Mouse (Mus musculus) heart, embryonic 10.5 days (tissue): Measurements from ENCODE around the gene Gm38393. TPM values are rescaled to one million over a fixed set of nuclear protein-coding genes. Genes with fewer than 3 reads are reported as not detected.

Source experiments
- DNase-seq: peaks from one replicate; pipeline ENCODE4 v3.0.0-alpha.2; 2017; ENCODE audit warnings: low spot score
- H3K27ac ChIP-seq: fragments of 300-500 bp; sonication (generic); 2 replicates; pipeline ENCODE4 v1.5.1; 2016; ENCODE audit warnings: mild to moderate bottlenecking
- H3K27me3 ChIP-seq: fragments of 300-500 bp; sonication (generic); 2 replicates; pipeline ENCODE4 v1.6.1; 2016; ENCODE audit warnings: mild to moderate bottlenecking; ENCODE audit not compliant: poor library complexity, insufficient read depth, severe bottlenecking
- H3K36me3 ChIP-seq: fragments of 300-500 bp; sonication (generic); 2 replicates; pipeline ENCODE4 v1.6.1; 2016; ENCODE audit warnings: mild to moderate bottlenecking, moderate library complexity
- H3K4me1 ChIP-seq: fragments of 300-500 bp; sonication (generic); 2 replicates; pipeline ENCODE4 v1.6.1; 2016; ENCODE audit warnings: mild to moderate bottlenecking
- H3K4me3 ChIP-seq: fragments of 300-500 bp; sonication (generic); 2 replicates; pipeline ENCODE4 v1.5.1; 2016; ENCODE audit warnings: mild to moderate bottlenecking, moderate library complexity
- H3K9me3 ChIP-seq: fragments of 300-500 bp; sonication (generic); 2 replicates; pipeline ENCODE4 v1.6.1; 2016; ENCODE audit warnings: mild to moderate bottlenecking, moderate library complexity
- WGBS: fragments of 180-500 bp; shearing (Covaris S2); methylation state at CpG from one replicate; pipeline ENCODE4 v1.1.7; 2016; 5-methylcytosine and 5-hydroxymethylcytosine counted together
- polyA plus RNA-seq: library from polyadenylated mRNA; unstranded; fragments of >200 nt; fragmentation: Nextera tagmentation; extraction: Ambion mirVana; gene quantifications from 2 replicates; pipeline ENCODE4 v1.2.1, GENCODE M21; 2016

The Gm38393 gene
- polyA plus RNA-seq: 0.18 and 0.36 TPM in 2 replicates

- H3K27ac ChIP-seq: peak within 1 kb of the TSS; percentile 83
- H3K9me3 ChIP-seq: peaks cover 23% of the 10 kb centered on the region
- no peaks in the 10 kb centered on the region for H3K27me3 ChIP-seq
- WGBS: 51% methylated on average over 30 of the region's 30 CpGs
- H3K36me3 ChIP-seq: no peaks in the 10 kb centered on the region
- H3K4me3 ChIP-seq: peak within 1 kb of the TSS; percentile 66
- peak; percentile 80 for DNase-seq
- no peaks in the 10 kb centered on the region; the same call in 1 of the 2 replicates for H3K4me1 ChIP-seq
Observed at GRCm38 (mm10) chr7:60004606-60005330, at the start of gene Gm38393, which contains the start of gene Snurf. Gm38393 (minus strand) TSS chr7:60005064. Snurf (minus strand) TSS chr7:60005049.

- Histone ChIP-seq H3K27me3 (no peaks in the 10 kb centered on the region), H3K9me3 (no peaks in the 10 kb centered on the region), H3K4me1 (no peaks in the 10 kb centered on the region), H3K4me3 (no peak overlapping the region), H3K36me3 (no peaks in the 10 kb centered on the region), H3K27ac (no peak overlapping the region)
- WGBS: 65% methylated on average over 6 of the region's 6 CpGs
- no peak for DNase-seq
Observed at GRCm38 (mm10) chr7:60047481-60048201, 42.8 kb upstream of the Gm38393 start.

- Histone ChIP-seq H3K36me3 (no peaks in the 10 kb centered on the region), H3K27me3 (no peaks in the 10 kb centered on the region), H3K9me3 (no peaks in the 10 kb centered on the region), H3K27ac (no peak overlapping the region), H3K4me3 (no peak overlapping the region), H3K4me1 (no peaks in the 10 kb centered on the region)
- DNase-seq: no peak
- 79% methylated on average over 3 of the region's 3 CpGs for WGBS
Observed at GRCm38 (mm10) chr7:60013186-60013585, 8.3 kb upstream of the Gm38393 start.

DNA sequence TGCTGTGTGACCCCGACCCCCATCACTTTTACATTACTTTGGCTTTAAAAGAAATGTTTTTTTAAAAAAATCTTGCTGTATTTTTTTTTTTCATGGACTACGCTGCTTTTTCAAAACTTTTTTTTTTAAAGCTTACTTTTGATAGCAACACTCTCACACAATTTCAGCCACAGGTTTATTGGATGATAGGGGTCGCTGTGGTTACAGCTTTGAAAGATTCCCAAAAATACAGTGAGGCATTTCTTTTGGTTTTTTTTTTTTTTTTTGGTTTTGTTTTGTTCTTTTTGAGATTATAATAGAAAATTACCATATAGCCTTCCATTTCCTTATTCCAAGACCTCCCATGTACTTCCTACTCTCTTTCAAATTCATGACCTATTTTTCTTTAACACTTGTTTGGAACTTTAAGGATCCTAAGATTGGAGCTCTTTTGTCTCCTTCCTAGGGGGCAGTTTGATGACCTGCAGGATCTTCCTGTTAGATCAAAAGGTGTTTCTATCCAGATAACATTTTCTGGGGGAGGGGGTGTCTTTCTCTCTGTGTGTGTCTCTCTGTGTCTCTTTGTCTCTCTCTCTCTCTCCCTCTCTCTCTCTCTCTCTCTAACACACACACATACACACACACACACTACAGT lies 3.0 kb upstream of the Gm38393 start:
- peaks cover 20% of the 10 kb centered on the region for H3K9me3 ChIP-seq
- 36% methylated on average over 3 of the region's 3 CpGs for WGBS
- DNase-seq: no peak
- H3K27me3 ChIP-seq: no peaks in the 10 kb centered on the region
- H3K4me1 ChIP-seq: no peaks in the 10 kb centered on the region; the same call in 1 of the 2 replicates
- no peaks in the 10 kb centered on the region for H3K36me3 ChIP-seq
- no peak overlapping the region for H3K4me3 ChIP-seq
- no peak overlapping the region for H3K27ac ChIP-seq

- H3K4me1 ChIP-seq: no peaks in the 10 kb centered on the region; the same call in 1 of the 2 replicates
- H3K9me3 ChIP-seq: peaks cover 23% of the 10 kb centered on the region
- no peak overlapping the region for H3K4me3 ChIP-seq
- no peak for DNase-seq
- H3K36me3 ChIP-seq: no peaks in the 10 kb centered on the region
- WGBS: 51% methylated on average over 2 of the region's 2 CpGs
- no peaks in the 10 kb centered on the region for H3K27me3 ChIP-seq
- H3K27ac ChIP-seq: no peak overlapping the region
Observed at GRCm38 (mm10) chr7:60006262-60006661, 1.4 kb upstream of the Gm38393 start.

DNA sequence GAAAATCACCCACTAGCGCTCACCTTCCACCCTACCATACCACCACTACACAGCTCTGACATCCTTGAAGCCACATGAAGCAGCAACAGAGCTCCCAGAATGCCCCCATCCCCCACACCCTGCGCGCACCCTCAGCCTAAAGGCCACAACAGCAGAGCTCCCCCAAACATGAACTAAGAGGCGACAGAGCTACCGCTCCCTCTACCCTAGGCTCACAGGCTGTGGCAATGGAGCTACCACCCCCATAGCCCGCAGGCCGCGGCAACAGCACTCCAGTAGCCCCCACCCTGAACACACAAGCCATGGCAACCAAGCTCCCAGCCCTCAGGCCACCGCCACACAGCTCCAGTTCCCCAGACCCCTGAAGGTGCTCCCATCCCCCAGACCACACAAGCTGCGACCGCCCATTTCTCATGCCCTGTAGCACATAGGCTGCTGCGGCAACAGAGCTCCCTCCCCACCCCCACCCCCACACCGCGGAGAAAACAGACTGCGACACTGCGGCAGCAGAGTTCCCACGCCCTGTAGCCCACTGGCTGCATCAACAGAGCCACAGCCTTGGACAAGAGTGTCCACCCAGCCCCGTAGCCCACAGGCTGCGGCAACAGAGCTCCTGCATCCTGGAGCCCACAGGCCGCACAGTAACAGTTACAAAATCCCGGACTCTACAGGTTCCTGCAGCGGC lies 801 bp downstream of the Gm38393 start:
- peak; percentile 82 for DNase-seq
- Histone ChIP-seq H3K36me3 (no peaks in the 10 kb centered on the region), H3K4me1 (no peaks in the 10 kb centered on the region; the same call in 1 of the 2 replicates), H3K27me3 (no peaks in the 10 kb centered on the region), H3K27ac (peak overlapping the region; percentile 83), H3K4me3 (peak overlapping the region; percentile 66), H3K9me3 (peaks cover 23% of the 10 kb centered on the region)
- 58% methylated on average over 22 of the region's 22 CpGs for WGBS

DNA sequence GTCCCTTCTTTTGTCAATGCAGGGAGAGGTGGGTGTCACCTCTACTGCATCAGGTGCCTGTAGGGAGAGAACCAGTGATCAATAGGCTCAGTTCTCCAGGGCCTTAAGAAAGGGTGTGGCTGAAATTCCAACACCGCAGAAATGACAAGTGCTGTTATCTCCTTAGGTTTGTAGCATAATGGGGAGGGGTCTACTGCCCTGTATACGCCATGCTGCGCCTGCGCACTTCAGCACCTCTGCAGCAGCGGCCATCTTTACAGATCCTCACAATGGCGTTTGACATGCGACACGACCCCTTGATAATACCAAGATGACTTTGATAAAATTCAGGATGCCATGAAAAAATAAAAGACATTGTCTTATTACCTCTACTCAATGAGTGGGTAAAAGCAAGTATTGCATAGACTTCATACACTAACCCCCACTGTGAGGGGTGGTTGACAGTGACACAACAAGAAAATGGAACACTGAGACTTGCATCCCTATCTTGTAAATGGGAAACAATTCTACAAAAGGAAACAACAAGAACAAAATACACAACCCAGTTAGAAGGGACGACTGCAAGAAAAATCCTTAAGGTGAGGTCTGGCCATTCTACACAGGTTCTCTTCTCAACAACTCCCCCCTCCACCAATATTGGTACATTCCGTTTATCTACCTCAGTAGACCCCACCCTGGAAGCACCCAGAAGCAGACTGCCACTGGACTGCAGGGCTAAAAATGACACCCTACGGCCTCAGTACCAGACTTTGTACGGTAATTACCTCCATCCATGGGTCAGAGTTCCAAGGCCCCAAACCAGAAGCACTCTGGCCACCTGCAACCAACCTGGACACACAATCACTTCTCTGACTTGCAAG lies 1.6 kb downstream of the Gm38393 start:
- H3K36me3 ChIP-seq: no peaks in the 10 kb centered on the region
- DNase-seq: peak; percentile 72
- H3K9me3 ChIP-seq: peaks cover 23% of the 10 kb centered on the region
- 49% methylated on average over 12 of the region's 12 CpGs for WGBS
- H3K4me1 ChIP-seq: no peaks in the 10 kb centered on the region; the same call in 1 of the 2 replicates
- no peaks in the 10 kb centered on the region for H3K27me3 ChIP-seq
- peak overlapping the region; percentile 66 for H3K4me3 ChIP-seq
- peak overlapping the region; percentile 83 for H3K27ac ChIP-seq

- Histone ChIP-seq H3K4me3 (no peak overlapping the region), H3K4me1 (no peaks in the 10 kb centered on the region), H3K9me3 (no peaks in the 10 kb centered on the region), H3K27me3 (no peaks in the 10 kb centered on the region), H3K36me3 (no peaks in the 10 kb centered on the region), H3K27ac (no peak overlapping the region)
- DNase-seq: no peak
- 65% methylated on average over 1 of the region's 1 CpGs for WGBS
Observed at GRCm38 (mm10) chr7:59978646-59979045, 26.2 kb downstream of the Gm38393 start.

Other genes with a start within 250 kb of the Gm38393 start
- gene Snurf, start within 50 bp of the Gm38393 start, polyA plus RNA-seq: 42.9 and 46.9 TPM in 2 replicates
- 81.3 and 81.7 TPM in 2 replicates for gene Snrpn, start 135.2 kb upstream of the Gm38393 start, polyA plus RNA-seq